29 mouse cellular contexts compared by ENCODE assay signal in the genomic region with DNA sequence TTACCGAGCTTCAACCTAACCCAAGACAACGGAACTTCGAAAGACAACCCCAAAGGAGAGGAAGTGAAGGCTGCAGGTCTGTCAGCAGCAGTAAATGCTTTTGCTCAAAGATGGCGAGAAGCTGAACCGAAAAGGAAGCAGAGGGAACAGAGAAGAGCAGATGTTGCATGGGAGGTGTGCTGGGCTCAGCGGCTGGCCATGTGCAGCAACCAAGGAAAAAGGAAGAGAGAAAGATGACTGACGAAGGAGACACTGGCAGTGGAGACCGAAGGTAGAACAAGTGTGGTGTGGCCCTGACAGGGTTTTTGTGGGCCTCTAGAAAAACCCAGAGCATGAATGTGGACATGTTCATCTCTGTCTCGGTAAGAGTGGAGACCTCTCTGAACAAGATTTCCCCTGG. TPM values are rescaled to one million over a fixed set of nuclear protein-coding genes. Genes with fewer than 3 reads are reported as not detected.
"Had no signal": no experiment of that assay in that cellular context is flagged by ENCODE, and none has a peak within 500 bp of the region (broad histone marks: within the 10 kb centered on the region; RNA-seq: fewer than 3 reads in every experiment).

No protein-coding gene starts in this region.

- H3K4me2 ChIP-seq: intestine, embryonic 15.5 days; kidney, embryonic 15.5 days; limb, embryonic 12.5 days; limb, embryonic 15.5 days; liver, embryonic 11.5 days; lung, embryonic 14.5 days; midbrain, embryonic 12.5 days; midbrain, embryonic 15.5 days; neural tube, embryonic 12.5 days; neural tube, embryonic 15.5 days; stomach, embryonic 15.5 days had no signal

- DNase-seq: kidney, adult 11 months; kidney, adult 8-10 months; kidney, postnatal 10 days; kidney, postnatal 36 days; layer of hippocampus, adult 9-11 months; left cerebral cortex, postnatal 4 days; liver, postnatal 0 days; lung, embryonic 14.5 days; right cerebral cortex, postnatal 25 days; spleen, adult 18-20 months; thymus, postnatal 25 days had no signal

- H3K36me3 ChIP-seq: intestine, embryonic 15.5 days; kidney, embryonic 15.5 days; limb, embryonic 12.5 days; limb, embryonic 15.5 days; midbrain, embryonic 12.5 days; midbrain, embryonic 15.5 days; neural tube, embryonic 12.5 days; neural tube, embryonic 15.5 days; stomach, embryonic 15.5 days had no signal

- H3K4me3 ChIP-seq: intestine, embryonic 15.5 days; kidney, embryonic 15.5 days; limb, embryonic 12.5 days; limb, embryonic 15.5 days; midbrain, embryonic 12.5 days; midbrain, embryonic 15.5 days; neural tube, embryonic 12.5 days; neural tube, embryonic 15.5 days; stomach, embryonic 15.5 days had no signal

- H3K27ac ChIP-seq: intestine, embryonic 15.5 days; kidney, embryonic 15.5 days; limb, embryonic 12.5 days; limb, embryonic 15.5 days; liver, embryonic 14.5 days; macrophage; midbrain, embryonic 12.5 days; midbrain, embryonic 15.5 days; neural tube, embryonic 12.5 days; neural tube, embryonic 15.5 days; stomach, embryonic 15.5 days had no signal

- H3K9me3 ChIP-seq: intestine, embryonic 15.5 days; kidney, embryonic 15.5 days; limb, embryonic 12.5 days; limb, embryonic 15.5 days; midbrain, embryonic 12.5 days; midbrain, embryonic 15.5 days; neural tube, embryonic 12.5 days; neural tube, embryonic 15.5 days; stomach, embryonic 15.5 days had no signal

- H3K9ac ChIP-seq: intestine, embryonic 15.5 days; kidney, embryonic 15.5 days; limb, embryonic 12.5 days; limb, embryonic 15.5 days; liver, embryonic 14.5 days; liver, postnatal 0 days; lung, embryonic 14.5 days; midbrain, embryonic 12.5 days; midbrain, embryonic 15.5 days; neural tube, embryonic 12.5 days; neural tube, embryonic 15.5 days; stomach, embryonic 15.5 days had no signal

RNA-seq across cellular contexts. Expression of a gene that starts 5.5 kb away (rescaled TPM):
- total RNA-seq: megakaryocyte, adult 5-6 weeks had no signal
- polyA plus RNA-seq: macrophage had no signal

RNA-seq across cellular contexts. Expression of a gene that starts 47.5 kb away (rescaled TPM):
- total RNA-seq: layer of hippocampus, adult 18-20 months; left cerebral cortex, postnatal 14 days had no signal
- polyA plus RNA-seq: liver, postnatal 0 days; lung, embryonic 14.5 days; macrophage; midbrain, embryonic 12.5 days had no signal

RNA-seq across cellular contexts. Expression of a gene that starts 49.1 kb away (rescaled TPM):
- total RNA-seq: layer of hippocampus, adult 18-20 months; layer of hippocampus, postnatal 25 days; left cerebral cortex, adult 8-10 months; left cerebral cortex, postnatal 14 days; left cerebral cortex, postnatal 4 days; megakaryocyte, adult 5-6 weeks had no signal
- polyA plus RNA-seq: liver, postnatal 0 days; lung, embryonic 14.5 days; lung, postnatal 0 days; macrophage had no signal

RNA-seq across cellular contexts. Expression of a gene that starts 58.7 kb away (rescaled TPM):
- polyA plus RNA-seq: lung, embryonic 14.5 days had no signal
